Mouse (Mus musculus): Measurements from ENCODE around the gene Dok3. TPM values are rescaled to one million over a fixed set of nuclear protein-coding genes. Genes with fewer than 3 reads are reported as not detected.

Gene Dok3
- polyA plus RNA-seq, 1 experiment from 2014 or later = 1.8 TPM

GRCm38 (mm10) chr13:55486029-55486794, 42.9 kb downstream of the Dok3 start:
- H3K4me1 ChIP-seq (replicated peaks; ENCODE audit: insufficient read depth, low read length) = peaks cover 29% of the 10 kb centered on the region; the same call in 1 of the 2 replicates
- H3K4me3 ChIP-seq (replicated peaks; ENCODE audit: low read depth, low read length) = peak overlapping the region; percentile 93
- H3K27ac ChIP-seq = no peak overlapping the region

DNA sequence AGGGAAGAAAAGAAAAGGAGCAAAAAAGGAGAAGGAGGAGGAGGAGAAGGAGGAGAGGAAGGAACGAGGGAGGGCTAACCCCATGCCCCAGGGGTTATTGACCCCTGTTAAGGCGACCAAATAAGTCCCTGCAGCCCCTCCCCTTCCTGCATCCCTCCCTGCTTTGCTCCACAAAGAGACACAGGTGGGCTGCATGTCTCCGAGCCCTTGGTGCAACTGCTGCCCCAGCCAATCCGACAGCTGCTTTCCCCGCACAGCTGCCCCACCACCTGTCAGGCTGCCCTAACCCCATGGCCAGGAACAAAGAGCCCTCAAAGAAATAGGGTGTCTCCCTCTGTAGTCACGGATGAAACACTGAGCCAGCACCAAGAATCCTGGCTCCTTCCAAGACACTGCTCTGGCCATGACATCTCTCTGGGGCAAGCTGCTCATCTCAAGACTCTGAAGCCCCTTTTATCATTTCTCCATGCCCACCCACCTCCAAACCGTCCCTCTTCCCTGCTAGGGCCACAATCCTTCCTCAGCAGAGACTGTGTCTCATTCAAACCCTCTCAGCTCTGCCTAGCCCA, 44.5 kb downstream of the Dok3 start:
- DNase-seq (ENCODE audit: low spot score) (no peak), ATAC-seq (replicated peaks; ENCODE audit: low FRiP score, low read depth) (no peak)
- TF ChIP-seq CTCF (IDR thresholded peaks at IDR 0.05; ENCODE audit: low read depth) = no peak
- H3K27me3 ChIP-seq (ENCODE audit: insufficient read depth, low read length) = no peaks in the 10 kb centered on the region
- WGBS = 41% methylated on average over 7 of the region's 7 CpGs
- no peak overlapping the region for H3K4me3 ChIP-seq (replicated peaks; ENCODE audit: low read depth, low read length)
- no peak overlapping the region for H3K27ac ChIP-seq
- no peaks in the 10 kb centered on the region for H3K9me3 ChIP-seq (replicated peaks; ENCODE audit: low read length)
- H3K9ac ChIP-seq (ENCODE audit: low read depth, low read length) = no peak overlapping the region
- no peak overlapping the region for H3K4me2 ChIP-seq (ENCODE audit: low read length)
- H3K4me1 ChIP-seq (replicated peaks; ENCODE audit: insufficient read depth, low read length) = peaks cover 29% of the 10 kb centered on the region; the same call in 1 of the 2 replicates
- H3K36me3 ChIP-seq (ENCODE audit: insufficient read depth, low read length) = peaks cover 18% of the 10 kb centered on the region; the same call in 1 of the 2 replicates

More at GRCm38 (mm10) chr13:55486029-55486794, 42.9 kb downstream of the Dok3 start:
- H3K4me2 ChIP-seq (ENCODE audit: low read length) = peak overlapping the region; percentile 96
- H3K9me3 ChIP-seq (replicated peaks; ENCODE audit: low read length) = no peaks in the 10 kb centered on the region
- no peak for ATAC-seq (replicated peaks; ENCODE audit: low FRiP score, low read depth)
- peaks cover 7% of the 10 kb centered on the region; the same call in 1 of the 2 replicates for H3K36me3 ChIP-seq (ENCODE audit: insufficient read depth, low read length)
- DNase-seq (ENCODE audit: low spot score) = no peak
- 33% methylated on average over 14 of the region's 14 CpGs for WGBS
- H3K27me3 ChIP-seq (ENCODE audit: insufficient read depth, low read length) = no peaks in the 10 kb centered on the region
- peak overlapping the region; percentile 97; the same call in 1 of the 2 replicates for H3K9ac ChIP-seq (ENCODE audit: low read depth, low read length)
- no peak for TF ChIP-seq CTCF (IDR thresholded peaks at IDR 0.05; ENCODE audit: low read depth)

- H3K27me3 ChIP-seq (ENCODE audit: insufficient read depth, low read length) = no peaks in the 10 kb centered on the region
- H3K4me2 ChIP-seq (ENCODE audit: low read length) = 0 out of 2 replicates have a peak overlapping the region, but pooled peaks have one; percentile 26
- 31% methylated on average over 15 of the region's 15 CpGs for WGBS
- DNase-seq (ENCODE audit: low spot score) (no peak), ATAC-seq (replicated peaks; ENCODE audit: low FRiP score, low read depth) (no peak)
- H3K4me1 ChIP-seq (replicated peaks; ENCODE audit: insufficient read depth, low read length) = peaks cover 29% of the 10 kb centered on the region; the same call in 1 of the 2 replicates
- no peak for TF ChIP-seq CTCF (IDR thresholded peaks at IDR 0.05; ENCODE audit: low read depth)
- H3K4me3 ChIP-seq (replicated peaks; ENCODE audit: low read depth, low read length) = no peak overlapping the region
- 0 out of 2 replicates have a peak overlapping the region, but pooled peaks have one; percentile 4 for H3K9ac ChIP-seq (ENCODE audit: low read depth, low read length)
- peak overlapping the region; percentile 15; the same call in 1 of the 2 replicates for H3K27ac ChIP-seq
- no peaks in the 10 kb centered on the region for H3K9me3 ChIP-seq (replicated peaks; ENCODE audit: low read length)
- peaks cover 24% of the 10 kb centered on the region; the same call in 1 of the 2 replicates for H3K36me3 ChIP-seq (ENCODE audit: insufficient read depth, low read length)
Measured at GRCm38 (mm10) chr13:55483593-55483992, 45.5 kb downstream of the Dok3 start.

DNA sequence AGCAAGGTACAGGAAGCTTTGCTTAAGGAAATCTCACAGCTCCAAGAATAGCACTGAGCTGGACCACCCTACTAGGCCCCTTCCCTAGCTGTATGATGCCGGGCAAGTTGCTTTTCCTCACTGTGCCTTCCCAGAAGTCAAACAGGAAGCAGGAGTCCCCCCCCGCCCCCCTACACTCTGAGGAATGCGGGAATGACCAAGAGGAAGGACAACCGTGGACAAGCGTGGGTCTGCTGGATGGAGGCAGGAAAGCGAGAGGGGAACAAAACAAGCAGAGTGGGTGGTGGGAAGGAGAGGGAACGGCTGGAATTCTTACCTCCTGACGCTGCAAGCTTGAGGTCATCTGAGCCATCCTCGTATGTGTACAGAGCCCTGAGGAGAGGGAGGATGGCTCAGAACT, 46.0 kb downstream of the Dok3 start:
- H3K27me3 ChIP-seq (ENCODE audit: insufficient read depth, low read length) = no peaks in the 10 kb centered on the region
- H3K4me2 ChIP-seq (ENCODE audit: low read length) = peak overlapping the region; percentile 26
- WGBS = 33% methylated on average over 9 of the region's 9 CpGs
- peaks cover 24% of the 10 kb centered on the region; the same call in 1 of the 2 replicates for H3K36me3 ChIP-seq (ENCODE audit: insufficient read depth, low read length)
- TF ChIP-seq CTCF (IDR thresholded peaks at IDR 0.05; ENCODE audit: low read depth) = no peak
- peak overlapping the region; percentile 15 for H3K27ac ChIP-seq
- 0 out of 2 replicates have a peak overlapping the region, but pooled peaks have one; percentile 4 for H3K9ac ChIP-seq (ENCODE audit: low read depth, low read length)
- peak; percentile 53 for DNase-seq (ENCODE audit: low spot score)
- no peaks in the 10 kb centered on the region for H3K9me3 ChIP-seq (replicated peaks; ENCODE audit: low read length)
- no peak overlapping the region for H3K4me3 ChIP-seq (replicated peaks; ENCODE audit: low read depth, low read length)
- no peak for ATAC-seq (replicated peaks; ENCODE audit: low FRiP score, low read depth)
- H3K4me1 ChIP-seq (replicated peaks; ENCODE audit: insufficient read depth, low read length) = peaks cover 29% of the 10 kb centered on the region; the same call in 1 of the 2 replicates

DNA sequence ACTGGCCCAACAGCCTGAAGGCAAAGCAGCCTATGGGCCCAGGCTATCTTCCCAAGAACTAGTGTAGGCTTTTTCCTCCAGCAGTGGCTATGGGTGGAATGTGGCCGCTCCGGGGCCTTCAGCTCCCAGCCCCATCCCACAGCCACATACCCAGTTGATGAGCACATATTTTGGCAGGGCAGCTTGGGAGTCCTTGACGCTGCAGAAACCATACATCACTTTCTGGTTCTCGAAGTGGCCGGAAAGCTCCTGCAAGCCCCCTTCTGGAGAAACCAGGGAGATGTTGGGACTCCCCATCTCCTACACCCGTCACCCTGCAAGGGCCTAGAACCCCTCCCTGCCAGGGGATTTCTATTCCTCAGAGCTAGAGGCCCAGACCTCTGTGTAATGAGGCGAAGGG, 46.6 kb downstream of the Dok3 start:
- peak overlapping the region; percentile 15 for H3K27ac ChIP-seq

GRCm38 (mm10) chr13:55479929-55480328, 49.2 kb downstream of the Dok3 start:
- no peak for ATAC-seq (replicated peaks; ENCODE audit: low FRiP score, low read depth)
- Histone ChIP-seq H3K9ac (ENCODE audit: low read depth, low read length) (no peak overlapping the region), H3K4me1 (replicated peaks; ENCODE audit: insufficient read depth, low read length) (0 out of 2 replicates have a peak, but pooled peaks cover 11% of the 10 kb centered on the region), H3K27ac (no peak overlapping the region), H3K4me3 (replicated peaks; ENCODE audit: low read depth, low read length) (no peak overlapping the region), H3K36me3 (ENCODE audit: insufficient read depth, low read length) (peaks cover 42% of the 10 kb centered on the region), H3K9me3 (replicated peaks; ENCODE audit: low read length) (no peaks in the 10 kb centered on the region), H3K27me3 (ENCODE audit: insufficient read depth, low read length) (no peaks in the 10 kb centered on the region), H3K4me2 (ENCODE audit: low read length) (no peak overlapping the region)
- no peak for TF ChIP-seq CTCF (IDR thresholded peaks at IDR 0.05; ENCODE audit: low read depth)
- no peak for DNase-seq (ENCODE audit: low spot score)

More for the DNA sequence above, 46.6 kb downstream of the Dok3 start:
- peak; percentile 82 for DNase-seq (ENCODE audit: low spot score)
- Histone ChIP-seq H3K4me2 (ENCODE audit: low read length) (peak overlapping the region; percentile 26), H3K4me3 (replicated peaks; ENCODE audit: low read depth, low read length) (no peak overlapping the region), H3K36me3 (ENCODE audit: insufficient read depth, low read length) (peaks cover 24% of the 10 kb centered on the region; the same call in 1 of the 2 replicates), H3K9me3 (replicated peaks; ENCODE audit: low read length) (no peaks in the 10 kb centered on the region), H3K9ac (ENCODE audit: low read depth, low read length) (no peak overlapping the region), H3K27me3 (ENCODE audit: insufficient read depth, low read length) (no peaks in the 10 kb centered on the region), H3K4me1 (replicated peaks; ENCODE audit: insufficient read depth, low read length) (peaks cover 29% of the 10 kb centered on the region; the same call in 1 of the 2 replicates)
- ATAC-seq (replicated peaks; ENCODE audit: low FRiP score, low read depth) = no peak
- no peak for TF ChIP-seq CTCF (IDR thresholded peaks at IDR 0.05; ENCODE audit: low read depth)
- 66% methylated on average over 7 of the region's 7 CpGs for WGBS
